Mouse (Mus musculus) heart, embryonic 14.5 days (tissue): Measurements from ENCODE around the gene Zscan26. TPM values are rescaled to one million over a fixed set of nuclear protein-coding genes. Genes with fewer than 3 reads are reported as not detected.

Experiments
- ATAC-seq: fragments of 200-750 bp; cut with Nextera tagmentation; 2 replicates; pipeline ENCODE4 v1.8.0; 2017; ENCODE audit warnings: low read depth, moderate TSS enrichment; ENCODE audit not compliant: insufficient number of reproducible peaks, insufficient read depth, low FRiP score
- H3K27ac ChIP-seq, 2 experiments: fragments of 200-500 bp in 1 of 2; fragments of 300-500 bp in 1 of 2; sonication (generic) in 1 of 2; replicated peaks in 1 of 2; 2 replicates each; pipeline ENCODE4 v1.5.1; 2012 to 2014; ENCODE audit warnings: low read depth in 2 of 2, low read length in 2 of 2, control low read depth in 1 of 2, mild to moderate bottlenecking in 1 of 2, mixed read lengths in 1 of 2; ENCODE audit not compliant: control insufficient read depth in 1 of 2, insufficient read depth in 1 of 2
- H3K27me3 ChIP-seq: fragments of 300-500 bp; sonication (generic); 2 replicates; pipeline ENCODE4 v1.6.1; 2014; ENCODE audit warnings: mild to moderate bottlenecking, low read length, control low read depth; ENCODE audit not compliant: control insufficient read depth, insufficient read depth
- H3K36me3 ChIP-seq: fragments of 300-500 bp; sonication (generic); 2 replicates; pipeline ENCODE4 v1.6.1; 2014; ENCODE audit warnings: mild to moderate bottlenecking, control low read depth, low read length, mixed read lengths; ENCODE audit not compliant: control insufficient read depth, insufficient read depth
- H3K4me1 ChIP-seq, 2 experiments: fragments of 200-500 bp in 1 of 2; fragments of 300-500 bp in 1 of 2; sonication (generic) in 1 of 2; 2 replicates each; pipeline ENCODE4 v1.6.1; 2012 to 2014; ENCODE audit warnings: low read length in 2 of 2, control low read depth in 1 of 2, mixed read lengths in 1 of 2; ENCODE audit not compliant: control insufficient read depth in 2 of 2, insufficient read depth in 2 of 2
- H3K4me2 ChIP-seq: fragments of 300-500 bp; sonication (generic); 2 replicates; pipeline ENCODE4 v1.6.1; 2014; ENCODE audit warnings: mild to moderate bottlenecking, low read length
- H3K4me3 ChIP-seq, 2 experiments: fragments of 200-500 bp in 1 of 2; fragments of 300-500 bp in 1 of 2; sonication (generic) in 1 of 2; 2 replicates each; pipeline ENCODE4 v1.5.1; 2012 to 2014; ENCODE audit warnings: low read length in 2 of 2, mild to moderate bottlenecking in 2 of 2, control low read depth in 1 of 2, low read depth in 1 of 2, moderate library complexity in 1 of 2; ENCODE audit not compliant: control insufficient read depth in 1 of 2, insufficient read depth in 1 of 2
- H3K9ac ChIP-seq: fragments of 300-500 bp; sonication (generic); 2 replicates; pipeline ENCODE4 v1.6.1; 2014; ENCODE audit warnings: mild to moderate bottlenecking, low read length
- H3K9me3 ChIP-seq: fragments of 300-500 bp; sonication (generic); 2 replicates; pipeline ENCODE4 v1.6.1; 2016; ENCODE audit warnings: low read length, control low read depth; ENCODE audit not compliant: control insufficient read depth
- WGBS: fragments of 180-500 bp; shearing (Covaris S2); extraction: QIAGEN DNeasy Blood & Tissue Kit; methylation state at CpG from one replicate; pipeline ENCODE4 v1.1.7; 2014; 5-methylcytosine and 5-hydroxymethylcytosine counted together
- polyA plus RNA-seq: library from polyadenylated mRNA; unstranded; fragments of >200 nt; fragmentation: Nextera tagmentation; extraction: Ambion mirVana; gene quantifications from 2 replicates; pipeline ENCODE4 v1.2.1, GENCODE M21; 2014

Zscan26 gene
- polyA plus RNA-seq, 1 experiment from 2014 or later: 29.9 TPM

DNA sequence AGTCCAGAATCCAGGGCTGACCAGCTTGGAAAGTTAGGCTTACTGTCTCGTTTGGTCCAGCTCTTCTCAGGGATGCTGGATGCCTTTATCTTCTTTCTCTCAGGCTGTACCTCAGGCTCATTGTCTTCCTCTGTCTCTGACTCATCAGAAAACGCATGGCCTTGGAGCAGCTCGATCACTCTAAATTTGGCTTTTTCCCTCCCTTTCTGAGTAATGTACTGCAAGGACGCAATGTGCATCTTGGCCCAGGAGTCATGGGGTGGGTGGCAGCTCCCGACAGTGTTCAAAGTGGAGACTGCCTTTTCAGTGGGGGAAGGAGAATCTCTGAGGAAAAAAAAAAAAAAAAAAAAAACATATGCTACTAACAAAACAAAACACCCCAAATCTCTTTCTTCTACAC, 30.2 kb downstream of the Zscan26 start:
- Histone ChIP-seq H3K27ac (no peak overlapping the region), H3K36me3 (no peaks in the 10 kb centered on the region), H3K4me3 (no peak overlapping the region), H3K9ac (no peak overlapping the region), H3K4me2 (no peak overlapping the region), H3K9me3 (no peaks in the 10 kb centered on the region), H3K4me1 (peaks cover 2 to 5% of the 10 kb centered on the region in 2 experiments; a peak in 1 of 4 replicates), H3K27me3 (no peaks in the 10 kb centered on the region)
- 54% methylated on average over 5 of the region's 5 CpGs for WGBS
- ATAC-seq: no peak

DNA sequence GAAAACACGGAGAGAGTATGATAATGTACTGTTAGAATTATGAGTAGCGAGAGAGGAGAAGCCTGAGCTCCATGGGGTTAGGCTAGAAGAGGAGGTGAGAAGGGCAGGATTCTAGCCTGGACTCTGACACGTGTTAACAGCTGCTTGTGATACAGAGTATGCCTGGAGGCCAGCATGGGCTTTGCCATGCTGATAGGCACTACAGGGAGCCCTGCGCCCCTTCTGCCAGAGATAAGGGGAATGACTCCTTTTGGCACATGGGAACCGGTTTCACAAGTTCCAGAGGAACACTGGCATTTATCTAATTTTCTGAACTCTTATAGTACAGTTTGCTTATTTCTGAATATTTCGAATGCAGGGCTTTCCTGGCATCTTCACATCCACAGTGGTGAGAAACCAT, 34.7 kb downstream of the Zscan26 start:
- ATAC-seq: no peak
- Histone ChIP-seq H3K4me2 (no peak overlapping the region), H3K9ac (no peak overlapping the region), H3K4me1 (peaks cover 7 to 19% of the 10 kb centered on the region in 2 experiments; a peak in 3 of 4 replicates), H3K4me3 (no peak overlapping the region), H3K27ac (no peak overlapping the region), H3K27me3 (no peaks in the 10 kb centered on the region), H3K9me3 (no peaks in the 10 kb centered on the region), H3K36me3 (no peaks in the 10 kb centered on the region)
- 27% methylated on average over 6 of the region's 6 CpGs for WGBS

DNA sequence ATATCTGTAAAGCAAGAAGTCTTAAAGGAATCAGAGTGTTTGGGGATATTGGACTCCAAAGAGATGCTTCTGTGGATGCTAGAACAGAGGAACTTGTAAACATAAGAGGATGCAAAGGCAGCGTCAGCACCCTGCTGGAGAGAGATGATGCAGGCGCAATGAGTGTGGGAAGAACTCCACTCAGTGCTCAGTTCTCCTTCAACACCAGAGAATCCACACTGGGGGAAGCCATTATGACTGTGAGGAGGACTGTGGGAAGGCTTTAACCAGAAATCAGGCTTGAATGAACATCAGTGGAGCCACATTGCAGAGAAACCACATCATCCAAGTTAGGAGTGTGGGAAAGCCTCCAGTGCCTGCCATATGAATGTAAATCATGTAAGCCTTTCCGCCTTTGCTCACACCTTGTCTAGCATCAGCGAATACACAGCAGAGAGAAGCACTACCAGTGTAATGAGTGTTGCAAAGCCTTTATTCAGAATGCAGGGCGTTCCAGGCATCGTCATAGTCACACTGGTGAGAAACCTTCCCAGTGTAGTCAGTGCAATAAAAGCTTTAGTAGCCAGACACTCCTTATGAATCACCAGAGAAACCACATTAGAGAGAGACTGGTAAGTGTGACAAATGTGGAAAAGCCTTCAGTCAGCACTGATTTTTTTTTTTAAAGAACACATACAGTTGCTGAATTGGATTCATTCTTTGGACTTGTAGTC, 36.1 kb downstream of the Zscan26 start:
- 82% methylated on average over 6 of the region's 6 CpGs for WGBS
- Histone ChIP-seq H3K9me3 (no peaks in the 10 kb centered on the region), H3K27ac (no peak overlapping the region), H3K27me3 (no peaks in the 10 kb centered on the region), H3K36me3 (no peaks in the 10 kb centered on the region), H3K4me1 (peaks cover 7 to 19% of the 10 kb centered on the region in 2 experiments; a peak in 3 of 4 replicates), H3K9ac (no peak overlapping the region), H3K4me3 (no peak overlapping the region), H3K4me2 (no peak overlapping the region)
- ATAC-seq: no peak

DNA sequence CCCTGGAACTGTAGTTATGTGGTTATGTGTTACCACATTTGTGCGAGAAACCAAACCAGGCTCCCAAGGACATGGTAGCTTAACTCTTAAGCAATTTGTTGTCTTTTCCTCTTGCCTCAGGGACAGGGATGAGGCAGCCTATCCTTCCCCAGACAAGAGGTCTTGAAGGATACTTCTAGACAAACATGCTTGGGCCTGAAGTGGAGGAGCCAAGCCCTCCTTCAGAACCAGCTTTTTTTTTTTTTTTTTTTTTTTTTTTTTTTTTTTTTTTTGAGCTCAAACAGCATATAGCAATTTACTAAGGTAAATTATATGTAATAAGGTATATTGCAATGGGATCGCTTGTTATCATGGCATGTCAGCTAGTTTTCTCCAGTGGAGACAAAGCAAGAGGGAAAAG, 37.8 kb downstream of the Zscan26 start:
- Histone ChIP-seq H3K36me3 (no peaks in the 10 kb centered on the region), H3K9me3 (no peaks in the 10 kb centered on the region), H3K27ac (0 out of 4 replicates have a peak overlapping the region, but pooled peaks of 1 of the 2 experiments have one; percentile 51), H3K4me3 (no peak overlapping the region), H3K4me1 (peaks cover 7 to 19% of the 10 kb centered on the region in 2 experiments; a peak in 3 of 4 replicates), H3K4me2 (no peak overlapping the region), H3K27me3 (no peaks in the 10 kb centered on the region), H3K9ac (no peak overlapping the region)
- WGBS: 86% methylated on average over 2 of the region's 2 CpGs
- no peak for ATAC-seq

DNA sequence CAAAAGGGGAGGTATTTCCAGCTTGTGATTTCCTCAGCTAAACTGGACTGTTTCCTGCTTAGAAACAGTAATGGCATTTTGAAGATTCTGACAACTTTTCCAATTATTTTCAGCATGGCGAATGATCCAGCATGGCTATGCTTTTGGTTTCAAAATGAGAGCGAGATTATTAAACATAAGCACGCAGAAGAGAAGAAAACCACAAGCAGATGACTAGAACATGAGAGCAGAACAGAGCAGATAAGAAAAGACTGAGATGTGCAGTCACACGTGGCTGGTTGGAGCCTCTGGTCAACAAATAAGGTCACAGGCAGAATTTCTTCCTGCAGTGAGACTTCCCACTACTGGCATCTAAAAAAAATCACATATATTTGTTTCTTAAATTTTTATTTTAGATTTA, 38.3 kb downstream of the Zscan26 start:
- Histone ChIP-seq H3K27ac (peak overlapping the region; percentile 44 to 51), H3K4me3 (no peak overlapping the region), H3K36me3 (no peaks in the 10 kb centered on the region), H3K27me3 (no peaks in the 10 kb centered on the region), H3K9ac (no peak overlapping the region), H3K9me3 (no peaks in the 10 kb centered on the region), H3K4me2 (peak overlapping the region; percentile 12; the same call in 1 of the 2 replicates), H3K4me1 (peaks cover 7 to 19% of the 10 kb centered on the region in 2 experiments; a peak in 3 of 4 replicates)
- no peak for ATAC-seq
- WGBS: 54% methylated on average over 4 of the region's 4 CpGs

DNA sequence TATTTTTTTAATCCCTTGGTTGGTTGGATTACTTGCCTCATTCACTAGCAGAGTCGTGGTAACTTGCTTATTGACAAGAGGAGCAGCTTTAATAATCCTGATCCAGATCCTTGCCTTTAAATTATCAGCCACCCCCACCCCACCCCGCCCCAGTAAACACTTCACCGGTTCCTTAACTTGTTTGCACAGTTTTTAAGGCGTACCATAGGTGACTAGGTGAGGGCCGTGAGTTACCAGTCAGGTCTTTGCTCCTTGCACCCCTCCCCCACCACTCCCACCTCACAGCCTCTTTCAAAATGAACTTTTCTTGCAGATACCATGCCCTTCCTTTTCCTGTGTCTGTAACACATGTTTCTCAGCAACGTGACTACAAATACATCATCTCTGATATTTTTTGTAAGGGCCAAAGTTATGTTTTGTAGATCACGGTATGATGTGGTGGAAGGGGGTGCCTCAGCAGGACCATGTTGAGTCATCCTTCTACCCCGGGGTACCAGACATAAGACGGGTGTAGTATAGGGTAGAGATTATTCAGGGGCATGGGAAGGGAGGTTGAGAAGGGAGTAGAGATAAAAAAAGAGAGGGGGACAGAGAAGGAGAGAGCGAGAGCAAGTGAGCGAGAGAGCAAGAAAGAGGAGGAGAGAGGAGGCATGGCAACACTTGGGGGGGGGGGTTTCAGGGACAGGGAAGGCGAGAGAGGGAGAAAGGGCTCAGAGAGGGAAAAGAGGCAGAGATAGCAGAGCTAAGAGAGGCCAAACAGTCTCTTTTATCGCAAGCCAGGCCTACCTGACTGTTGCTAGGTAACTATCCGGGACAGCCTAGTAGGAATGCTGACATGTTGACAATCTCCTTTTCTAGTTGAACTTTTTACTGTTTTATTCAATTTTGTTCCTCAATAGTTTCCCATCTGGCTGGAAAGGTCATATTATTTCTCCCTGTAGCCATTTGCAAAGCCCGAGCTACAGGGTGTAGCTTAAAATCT, 39.0 kb downstream of the Zscan26 start:
- Histone ChIP-seq H3K36me3 (no peaks in the 10 kb centered on the region), H3K9me3 (no peaks in the 10 kb centered on the region), H3K9ac (no peak overlapping the region), H3K4me1 (peaks cover 7 to 19% of the 10 kb centered on the region in 2 experiments; a peak in 3 of 4 replicates), H3K4me3 (no peak overlapping the region), H3K4me2 (peak overlapping the region; percentile 12; the same call in 1 of the 2 replicates), H3K27me3 (no peaks in the 10 kb centered on the region), H3K27ac (peak overlapping the region; percentile 44 to 51; a peak in 3 of 4 replicates)
- WGBS: 48% methylated on average over 14 of the region's 15 CpGs
- no peak for ATAC-seq

DNA sequence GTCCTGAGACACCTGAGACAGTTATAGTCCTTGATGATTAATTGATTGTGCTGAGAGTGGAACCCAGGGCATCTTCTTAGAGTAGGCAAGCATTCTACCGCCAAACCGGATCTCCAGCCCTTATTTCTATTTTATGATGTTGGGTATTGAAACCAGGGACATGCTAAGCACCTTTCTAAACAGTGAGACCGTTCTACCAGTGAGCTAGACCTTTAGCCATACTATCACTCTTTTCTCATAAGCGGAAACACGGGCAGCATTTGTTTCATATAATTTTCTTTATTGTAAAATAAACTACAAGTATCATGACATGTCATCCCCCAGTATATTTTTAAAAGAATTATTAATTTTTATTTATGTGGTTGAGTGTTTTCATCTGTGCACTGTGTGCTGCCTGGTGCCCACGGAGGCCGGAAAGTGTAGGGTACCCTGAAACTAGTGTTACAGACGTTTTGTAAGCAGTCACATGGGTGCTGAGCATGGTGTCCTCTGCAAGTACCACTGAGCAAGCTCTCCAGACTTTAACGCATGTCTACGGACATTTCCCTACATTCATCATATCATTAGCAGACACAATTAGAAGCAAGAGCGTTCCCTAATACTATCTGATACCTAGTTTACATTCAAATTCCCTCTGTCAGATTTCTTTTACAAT, 44.6 kb downstream of the Zscan26 start:
- no peak for ATAC-seq
- Histone ChIP-seq H3K27me3 (no peaks in the 10 kb centered on the region), H3K4me2 (peak overlapping the region; percentile 71), H3K9ac (peak overlapping the region; percentile 77), H3K27ac (peak overlapping the region; percentile 53 to 80), H3K36me3 (no peaks in the 10 kb centered on the region), H3K4me1 (no peaks in the 10 kb centered on the region; a peak in 1 of 4 replicates), H3K4me3 (peak overlapping the region; percentile 46 to 74), H3K9me3 (no peaks in the 10 kb centered on the region)
- 50% methylated on average over 11 of the region's 11 CpGs for WGBS
